Mouse (Mus musculus): ENCODE results near the gene Gm4981.
"Not testable (repeated sequence)": the region's sequence is repeated elsewhere in the genome, so short reads cannot be mapped to it uniquely, and the experiment has no call there.

Gm4981 gene

GRCm38 (mm10) chr10:58236613-58237012, at the start of gene Gm4981:
Gene Gm4981 (minus strand): TSS chr10:58236701.
- no peak for DNase-seq

GRCm38 (mm10) chr10:58282238-58282637, 45.7 kb upstream of the Gm4981 start:
- no peak for DNase-seq

- DNase-seq, result no peak
These were observed 22.0 kb upstream of the Gm4981 start for GRCm38 (mm10) chr10:58258466-58258865.

GRCm38 (mm10) chr10:58255954-58256353, 19.5 kb upstream of the Gm4981 start:
- no peak for DNase-seq

- peak; percentile 84 to 86 for DNase-seq
These were observed 18.9 kb upstream of the Gm4981 start, which contains the start of gene Gcc2 for GRCm38 (mm10) chr10:58255213-58255892. Gene Gcc2 (plus strand): TSS chr10:58255497.

- DNase-seq, result no peak
These were observed 18.2 kb upstream of the Gm4981 start for GRCm38 (mm10) chr10:58254635-58255175.

- no peak for DNase-seq
These were observed 13.0 kb upstream of the Gm4981 start for GRCm38 (mm10) chr10:58249535-58249934.

GRCm38 (mm10) chr10:58238984-58239740, 2.7 kb upstream of the Gm4981 start:
- DNase-seq, result peak; percentile 41 to 56

- DNase-seq, result not testable (repeated sequence)
These were observed 1.5 kb downstream of the Gm4981 start for GRCm38 (mm10) chr10:58234985-58235384.

- not testable (repeated sequence) for DNase-seq
These were observed 2.8 kb downstream of the Gm4981 start for GRCm38 (mm10) chr10:58233740-58234121.

GRCm38 (mm10) chr10:58233054-58233739, 3.3 kb downstream of the Gm4981 start:
- not testable (repeated sequence) for DNase-seq

GRCm38 (mm10) chr10:58232641-58232969, 3.9 kb downstream of the Gm4981 start, which contains the start of gene Duxf3:
Gene Duxf3 (minus strand): TSS chr10:58232675.
- DNase-seq, result peak in 1 of 2 experiments; percentile 38

- DNase-seq, result peak; percentile 62 to 78
These were observed 4.5 kb downstream of the Gm4981 start for GRCm38 (mm10) chr10:58231779-58232640.

GRCm38 (mm10) chr10:58231088-58231487, 5.4 kb downstream of the Gm4981 start:
- DNase-seq, result peak; percentile 35 to 43

- DNase-seq, result not testable (repeated sequence)
These were observed 6.5 kb downstream of the Gm4981 start for GRCm38 (mm10) chr10:58230021-58230420.

- peak in 1 of 2 experiments; percentile 49 for DNase-seq
These were observed 8.7 kb downstream of the Gm4981 start for GRCm38 (mm10) chr10:58227798-58228197.

- DNase-seq, result not testable (repeated sequence)
These were observed 10.1 kb downstream of the Gm4981 start for GRCm38 (mm10) chr10:58226357-58226756.

- DNase-seq, result peak; percentile 38 to 54
These were observed 11.4 kb downstream of the Gm4981 start, which contains the start of gene AW822073 for GRCm38 (mm10) chr10:58224827-58225785. Gene AW822073 (minus strand): TSS chr10:58224930.

- DNase-seq, result peak; percentile 54 to 72
These were observed 12.3 kb downstream of the Gm4981 start for GRCm38 (mm10) chr10:58223972-58224805.

GRCm38 (mm10) chr10:58223161-58223560, 13.3 kb downstream of the Gm4981 start:
- DNase-seq, result not testable (repeated sequence)
